Mouse (Mus musculus) monocyte, adult 2 months (primary cell): ENCODE measurements around the gene Barhl1.

Experiments
- DNase-seq, 2 experiments: peaks; one replicate each; pipeline ENCODE4 v3.0.0; 2022; ENCODE audit warnings: low spot score in 2 of 2, low read depth in 1 of 2

Gene Barhl1

DNA sequence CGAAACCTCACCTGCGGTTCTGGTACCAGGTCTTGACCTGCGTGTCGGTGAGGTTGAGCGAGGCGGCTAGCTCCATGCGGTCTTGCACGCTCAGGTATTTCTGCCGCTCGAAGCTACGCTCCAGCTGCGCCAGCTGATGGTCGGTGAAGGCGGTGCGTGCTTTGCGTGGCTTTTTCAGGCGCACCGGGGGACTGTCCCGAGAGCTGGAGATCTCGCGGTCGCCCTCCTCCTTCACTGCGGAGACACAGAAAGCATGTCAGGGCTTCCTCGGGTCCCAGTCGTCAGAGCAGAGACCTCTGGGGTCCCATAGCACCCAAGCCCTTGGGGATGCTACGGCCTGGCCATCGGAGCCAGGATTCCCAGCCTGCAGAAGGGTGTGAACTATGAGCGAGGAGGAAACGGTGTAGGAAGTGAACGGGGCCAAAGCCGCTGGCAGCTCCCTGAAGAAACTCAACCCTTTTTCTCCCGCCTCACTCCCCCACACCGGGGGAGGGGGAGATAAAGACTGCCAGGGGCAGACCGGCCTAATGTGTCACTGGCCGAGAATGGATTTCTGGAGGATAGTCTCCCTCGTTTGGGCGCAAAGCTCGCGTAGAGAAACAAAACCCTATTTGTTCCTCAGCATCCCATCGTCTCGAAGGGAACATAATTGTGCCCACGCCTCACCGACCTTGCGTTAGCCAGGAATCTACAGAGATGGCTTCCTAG lies 5.0 kb downstream of the Barhl1 start:
- no peak for DNase-seq

DNA sequence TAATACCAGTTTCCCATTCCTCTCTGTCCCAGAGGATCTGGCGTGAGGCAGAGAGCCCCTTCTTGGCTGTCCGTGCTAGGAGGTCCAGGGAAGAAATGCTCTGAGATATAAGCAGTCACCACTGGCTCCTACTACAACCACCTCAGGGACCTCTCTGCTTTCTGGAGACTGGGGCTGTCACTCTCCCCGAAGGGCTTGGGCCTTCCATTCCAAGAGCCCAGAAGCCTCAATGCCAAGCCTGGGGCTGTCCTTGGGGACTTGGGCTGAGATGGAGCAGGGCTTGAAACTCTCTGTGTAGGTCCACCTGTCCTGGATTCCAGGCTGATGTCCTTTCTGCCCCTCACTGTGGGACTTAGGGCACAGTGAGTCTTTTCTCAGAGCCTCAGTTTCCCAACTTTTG lies 5.6 kb downstream of the Barhl1 start:
- no peak for DNase-seq

DNA sequence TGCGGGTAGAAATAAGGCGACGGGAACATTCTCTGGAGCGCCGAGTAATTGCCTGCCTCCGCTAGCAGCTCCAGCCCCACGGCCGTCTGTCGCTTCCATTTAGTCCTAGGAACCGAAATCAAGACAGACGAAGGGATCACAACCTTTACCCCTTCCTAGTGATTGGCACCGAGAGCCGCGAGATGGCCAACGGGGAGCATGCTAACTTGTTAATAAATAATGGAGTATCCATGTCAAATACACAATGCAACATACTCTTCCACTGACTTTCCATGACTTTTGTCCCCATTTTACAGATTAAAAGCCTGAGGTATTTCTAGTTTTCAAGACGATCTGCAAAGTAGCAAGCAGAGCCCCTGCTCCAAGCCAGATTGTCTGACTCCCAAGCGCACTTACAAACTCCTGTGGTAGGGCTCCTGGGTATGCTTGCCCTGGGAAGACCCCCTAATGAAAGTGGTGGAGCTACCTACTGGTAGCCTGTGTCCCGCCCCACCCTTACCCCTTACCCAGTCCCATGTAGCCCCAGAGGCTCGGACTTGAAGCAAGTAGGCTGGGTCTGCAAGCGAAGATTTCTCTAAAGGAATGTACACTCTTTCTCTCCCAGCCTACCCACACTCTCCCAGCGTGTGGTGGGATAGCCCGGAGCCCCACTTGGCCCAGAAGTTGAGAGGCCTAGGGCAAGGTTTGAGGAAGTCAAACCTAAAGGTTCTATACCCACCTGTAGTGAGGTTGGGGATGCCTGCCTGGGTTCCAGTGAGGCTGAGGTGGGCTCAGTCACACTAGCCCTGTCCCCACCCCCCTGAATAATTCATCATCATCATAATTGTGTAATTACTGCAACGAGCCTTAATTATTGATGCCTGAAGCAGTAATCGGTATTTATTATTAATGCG lies 6.4 kb downstream of the Barhl1 start:
- no peak for DNase-seq

DNA sequence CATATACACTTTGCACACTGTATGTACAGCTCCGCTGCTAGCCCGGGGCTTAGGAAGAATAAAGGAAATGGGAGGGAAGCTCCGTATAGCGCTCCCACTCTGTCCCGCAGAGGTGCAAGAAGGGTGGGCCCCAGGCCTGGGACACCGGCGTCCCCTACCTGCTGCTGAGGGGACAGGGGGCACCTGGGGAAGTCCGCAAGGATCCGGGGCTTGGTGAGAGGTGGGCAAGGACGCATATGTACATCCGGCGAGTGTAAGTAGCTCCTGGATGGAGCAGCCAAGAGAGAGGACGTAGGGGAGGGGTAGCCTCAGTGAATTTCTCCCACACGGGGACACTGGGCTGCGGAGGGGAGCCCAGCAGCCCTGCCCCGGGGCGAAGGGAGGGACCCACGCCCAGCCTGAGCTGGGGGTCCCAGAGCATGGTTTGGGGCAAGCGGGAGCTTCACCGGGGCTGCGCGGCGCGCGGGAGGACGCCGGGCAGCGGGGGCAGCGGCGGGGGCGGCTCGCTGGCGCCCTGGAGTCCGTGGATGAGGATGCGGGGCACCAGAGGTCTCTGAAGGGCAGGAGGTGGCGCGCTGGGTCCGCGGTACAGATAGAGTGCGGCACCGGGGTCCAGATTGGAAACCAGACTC lies 7.2 kb downstream of the Barhl1 start:
- no peak for DNase-seq

DNA sequence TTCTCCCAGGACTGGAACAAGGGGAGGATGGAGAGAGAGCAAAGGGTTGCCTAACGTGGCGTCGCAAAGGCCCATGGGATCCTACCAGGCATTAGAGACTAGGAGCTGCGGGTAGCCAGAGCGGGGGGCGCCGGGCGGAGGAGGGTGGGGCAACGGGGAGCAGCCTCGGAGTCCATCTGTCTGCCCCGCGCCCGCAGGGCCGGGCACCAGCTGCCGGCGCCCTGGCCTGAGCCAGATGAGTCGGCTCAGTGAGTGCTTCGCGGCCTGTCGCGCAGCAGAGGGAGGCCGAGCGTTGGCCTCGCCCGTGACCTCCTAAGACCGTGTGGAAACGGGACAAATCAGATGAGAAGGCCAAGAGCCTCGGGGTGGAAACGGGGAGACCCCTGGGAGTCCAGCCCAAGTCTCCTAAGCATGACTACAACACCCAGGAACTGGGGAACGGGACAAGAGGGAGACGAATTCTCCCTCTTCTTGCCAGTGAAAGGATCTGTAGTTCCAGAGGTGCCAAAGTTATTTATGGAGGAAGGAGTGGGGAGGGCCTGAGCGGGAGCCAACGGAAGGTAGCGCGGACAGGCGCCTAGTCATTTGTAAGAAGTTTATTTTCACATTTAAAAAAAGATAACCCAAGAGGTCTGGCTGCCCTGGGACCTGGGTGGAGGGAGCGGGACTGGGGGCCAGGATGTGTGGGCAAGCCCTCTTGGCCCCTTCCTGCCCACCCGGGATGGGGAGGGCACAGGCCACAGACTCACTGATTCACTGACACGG lies 7.9 kb downstream of the Barhl1 start:
- no peak for DNase-seq

DNA sequence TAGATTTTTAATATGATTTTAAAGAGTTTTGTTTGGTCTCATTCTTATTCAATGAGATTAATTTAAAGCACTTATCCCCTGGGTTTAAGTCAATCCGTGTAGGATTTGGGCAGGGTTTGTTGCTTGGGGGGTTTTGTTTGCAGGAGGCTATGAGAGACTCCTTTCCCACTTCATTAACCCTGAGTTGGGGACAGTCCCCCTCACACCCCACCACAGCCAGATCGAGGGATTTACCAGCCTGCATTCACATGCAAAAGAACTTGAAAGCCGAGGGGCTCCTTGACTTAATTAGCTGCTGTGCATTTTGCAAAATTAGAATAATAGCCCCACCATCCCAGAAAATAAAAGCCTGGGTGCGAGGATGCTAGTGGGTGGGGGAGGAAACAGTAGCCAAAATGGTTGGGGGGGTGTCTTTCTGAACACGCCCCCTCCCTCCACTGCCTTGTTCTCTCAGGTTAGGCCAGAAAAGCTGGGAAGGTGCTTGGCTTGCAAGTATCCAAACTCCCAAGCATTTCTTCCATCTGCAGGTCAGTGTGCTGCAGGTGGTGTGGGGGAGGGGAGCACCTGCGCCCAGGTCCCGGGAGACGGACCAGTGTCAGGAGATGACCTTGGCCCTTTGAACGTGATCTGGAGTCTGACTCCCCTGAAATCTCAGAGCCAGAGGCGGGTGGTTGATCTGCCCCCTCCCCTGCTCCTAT lies 8.6 kb downstream of the Barhl1 start:
- no peak for DNase-seq

DNA sequence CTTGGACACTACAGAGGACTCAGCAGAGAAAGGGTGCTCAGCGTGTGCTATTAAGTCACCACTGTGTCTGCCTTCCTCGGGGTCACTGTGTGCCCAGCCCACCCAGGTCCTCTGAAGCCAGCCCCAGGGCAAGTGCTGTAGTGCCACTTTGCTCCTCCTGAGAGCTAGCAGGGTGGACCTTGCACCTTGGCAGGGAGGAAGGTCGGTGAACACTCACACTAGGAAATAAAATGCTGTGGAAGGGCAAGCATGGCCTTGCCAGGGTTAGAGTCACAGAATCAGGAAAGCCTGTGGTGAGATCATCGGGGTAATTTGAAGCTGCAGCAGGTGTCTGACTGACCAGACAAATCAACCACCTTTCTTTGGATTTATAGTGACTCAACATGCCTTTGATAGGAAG lies 10.9 kb downstream of the Barhl1 start:
- DNase-seq, result no peak

DNA sequence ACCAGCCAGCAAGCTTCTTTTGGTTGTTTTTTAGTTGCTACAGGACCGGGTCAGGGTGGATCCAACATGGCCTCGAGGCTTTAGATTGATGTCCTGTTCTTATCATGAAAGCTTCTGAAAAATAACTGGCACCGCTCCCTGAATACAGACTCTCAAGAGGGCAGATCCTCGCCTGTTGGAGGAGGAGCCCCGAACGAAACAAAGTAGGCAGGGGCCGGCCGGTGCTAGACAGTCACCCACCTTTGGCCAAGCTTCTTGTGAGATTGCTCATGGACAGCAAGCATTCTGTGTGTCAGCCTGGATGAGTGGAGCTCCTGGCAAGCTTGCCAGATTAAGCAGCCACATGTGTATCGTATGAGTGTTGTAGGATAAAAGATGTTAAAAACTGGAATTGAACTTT lies 11.7 kb downstream of the Barhl1 start:
- no peak for DNase-seq

DNA sequence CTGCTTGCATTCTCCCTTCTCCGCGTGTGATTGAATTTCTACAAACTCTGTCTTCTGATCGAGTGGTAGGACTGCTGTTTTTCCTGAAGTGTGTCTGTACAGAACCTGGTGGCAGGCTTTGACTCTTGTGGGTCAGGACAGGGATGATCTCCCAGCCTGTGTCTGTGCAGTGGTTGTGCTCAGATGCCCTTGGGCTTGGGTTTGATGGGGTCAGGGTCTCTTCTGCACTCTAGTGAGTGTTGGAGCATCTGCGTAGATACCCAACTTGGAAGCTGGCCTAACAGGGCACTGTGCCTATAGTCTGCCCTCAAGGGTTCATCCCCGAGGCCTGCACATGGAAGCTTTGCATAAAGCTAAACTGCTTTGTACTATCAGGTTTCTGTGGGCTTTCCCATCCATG lies 12.6 kb downstream of the Barhl1 start:
- DNase-seq, result no peak

DNA sequence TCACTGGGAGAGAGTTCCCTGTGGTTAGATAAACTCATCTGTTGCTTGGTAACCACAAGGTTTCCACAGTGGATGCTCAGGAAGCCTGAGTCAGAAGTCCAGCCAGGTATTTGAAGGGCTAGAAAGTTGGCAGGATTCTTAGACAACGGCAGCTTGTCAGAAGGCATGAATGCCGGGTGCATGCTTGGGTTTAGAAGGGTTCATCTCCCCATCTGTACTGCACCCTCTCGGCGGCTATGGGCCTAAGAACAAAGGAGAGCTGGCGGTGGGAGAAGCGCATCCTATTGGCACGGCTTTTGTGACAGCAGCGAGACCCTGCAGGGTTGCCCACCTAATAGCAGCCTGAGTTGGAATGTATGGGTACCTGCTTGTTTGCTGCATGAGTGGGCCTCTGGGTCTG lies 14.2 kb downstream of the Barhl1 start:
- DNase-seq, result no peak

DNA sequence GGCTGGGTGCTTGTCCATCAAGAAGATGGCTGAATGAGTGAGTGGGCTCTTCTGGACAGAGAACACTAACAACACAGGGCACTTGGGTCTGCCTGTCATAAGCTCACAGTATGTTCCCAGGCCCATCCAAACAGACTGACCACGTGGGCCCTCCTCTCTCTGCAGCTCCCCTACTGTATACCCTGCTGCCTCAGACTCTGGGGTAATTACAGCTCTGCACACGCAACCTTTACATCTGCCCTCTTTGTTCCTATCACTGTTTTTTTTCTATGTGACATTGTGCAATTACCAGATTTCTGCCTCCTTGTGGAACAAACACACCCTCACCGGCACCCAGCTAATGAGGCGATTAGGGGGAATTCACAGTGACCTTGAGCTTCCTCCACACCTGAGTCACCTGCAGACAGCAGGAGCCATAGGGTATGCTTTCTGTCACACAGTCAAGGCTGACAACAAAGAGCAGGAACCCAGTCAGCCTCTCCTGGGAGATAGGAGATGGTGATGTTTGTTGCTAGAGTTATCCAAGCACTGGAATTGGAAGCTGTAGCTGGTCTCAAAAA lies 19.0 kb downstream of the Barhl1 start:
- no peak for DNase-seq

DNA sequence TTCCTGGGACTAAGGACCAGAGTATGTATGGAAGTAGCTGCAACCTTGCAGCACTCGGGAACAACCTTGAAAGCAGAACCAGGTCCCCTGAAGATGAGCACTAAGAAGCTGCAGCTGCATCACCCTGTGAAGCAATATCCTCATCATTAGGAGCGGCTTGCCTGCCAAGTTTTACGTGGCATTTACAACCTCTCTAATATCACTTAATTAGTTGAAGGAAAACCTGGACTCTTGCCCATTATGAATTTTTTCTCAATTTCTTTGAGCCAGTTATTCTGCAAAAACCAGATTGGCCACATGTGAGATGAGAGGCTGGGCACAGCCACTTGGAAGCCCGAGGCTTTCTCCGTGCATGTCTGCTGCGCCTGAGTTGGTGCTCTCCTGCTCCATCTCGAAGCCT lies 20.6 kb downstream of the Barhl1 start:
- no peak for DNase-seq

DNA sequence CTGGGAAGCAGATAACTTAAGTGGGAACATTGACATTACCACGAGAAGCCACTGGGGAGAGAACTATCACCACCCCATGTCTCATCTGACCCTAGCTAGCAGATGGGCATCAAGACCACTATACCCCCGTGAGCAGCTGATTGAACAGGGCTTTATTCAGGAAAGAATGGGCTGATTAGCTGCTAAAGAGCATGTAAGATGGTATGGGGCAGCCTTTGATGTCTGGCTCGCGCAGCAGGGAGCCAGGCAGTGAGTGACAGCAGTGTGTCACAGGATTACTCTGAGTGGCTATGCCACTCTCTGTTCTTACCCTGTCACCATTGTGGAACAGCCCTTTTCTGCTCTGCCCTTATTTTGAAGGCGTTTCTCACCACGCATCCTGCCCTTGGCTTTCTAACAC lies 22.9 kb downstream of the Barhl1 start:
- DNase-seq, result no peak

DNA sequence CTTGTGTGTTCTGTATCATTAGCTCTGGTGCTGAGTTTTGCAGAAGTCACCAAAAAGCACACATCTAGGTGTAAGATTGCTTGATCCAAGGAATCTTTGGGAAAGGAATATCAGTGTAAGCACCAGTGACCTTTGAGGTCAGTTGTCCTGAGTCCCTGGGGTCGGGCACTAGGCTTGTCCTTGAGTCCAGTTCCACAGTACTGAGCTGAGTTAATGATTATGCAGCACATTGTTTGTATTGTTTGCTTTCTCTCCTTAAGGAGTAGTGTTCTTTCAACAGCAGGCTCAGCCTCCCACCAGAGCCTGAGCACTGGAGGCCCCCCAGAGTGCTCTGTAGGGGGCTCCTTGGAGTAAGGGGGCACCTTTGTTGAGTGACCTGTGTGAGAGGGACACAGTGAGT lies 23.7 kb downstream of the Barhl1 start:
- DNase-seq, result no peak

DNA sequence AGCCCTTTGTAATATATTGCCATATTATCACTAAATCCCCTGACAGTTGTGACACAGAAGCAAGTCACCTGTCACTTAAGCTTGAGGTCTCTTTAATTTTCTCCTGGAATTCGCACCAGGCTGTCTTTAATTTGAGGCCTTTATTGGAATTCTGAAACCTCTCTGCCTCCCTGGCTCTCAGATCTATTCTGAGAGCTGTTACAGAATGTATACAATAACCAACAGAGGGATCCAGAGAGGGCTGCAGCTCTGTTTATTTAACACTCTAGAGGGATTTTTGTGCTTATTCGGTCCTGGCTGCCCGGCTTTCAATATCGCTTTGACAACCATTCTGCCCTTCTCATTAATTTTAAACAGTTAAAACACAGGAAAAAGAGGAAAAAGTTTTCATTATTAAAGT lies 31.6 kb downstream of the Barhl1 start:
- no peak for DNase-seq

DNA sequence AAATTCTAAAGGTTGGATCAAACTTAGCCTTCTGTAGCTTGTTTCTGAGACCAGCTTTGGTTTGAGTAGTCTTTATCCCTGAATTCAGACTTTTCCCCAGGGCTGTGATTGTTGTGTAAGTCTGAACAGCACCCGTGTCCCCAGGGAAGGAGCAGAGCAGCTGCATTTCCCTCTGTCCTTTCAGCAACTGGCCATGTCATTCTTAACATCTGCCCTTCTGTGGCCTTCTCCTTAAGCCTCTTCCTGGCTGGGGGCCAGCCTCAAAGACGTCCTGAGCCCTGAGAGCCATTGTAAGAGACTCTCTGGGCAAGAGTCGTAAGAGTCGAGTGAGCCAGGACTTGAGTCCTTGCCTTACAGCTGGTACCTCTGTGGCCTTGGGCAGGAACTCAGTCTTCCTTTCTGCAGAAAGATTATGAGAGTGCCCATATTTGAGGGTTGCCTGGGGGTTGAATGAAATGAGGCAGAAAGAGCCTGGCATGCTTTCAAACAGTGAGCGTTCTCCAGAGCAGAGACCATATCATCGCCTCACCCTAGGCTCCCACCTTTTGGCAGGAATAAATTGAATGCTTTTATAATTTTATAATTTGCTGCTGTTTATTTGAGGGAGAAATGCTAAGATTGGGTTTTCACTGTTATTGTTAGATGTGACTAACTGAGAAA lies 33.5 kb downstream of the Barhl1 start:
- DNase-seq, result no peak

DNA sequence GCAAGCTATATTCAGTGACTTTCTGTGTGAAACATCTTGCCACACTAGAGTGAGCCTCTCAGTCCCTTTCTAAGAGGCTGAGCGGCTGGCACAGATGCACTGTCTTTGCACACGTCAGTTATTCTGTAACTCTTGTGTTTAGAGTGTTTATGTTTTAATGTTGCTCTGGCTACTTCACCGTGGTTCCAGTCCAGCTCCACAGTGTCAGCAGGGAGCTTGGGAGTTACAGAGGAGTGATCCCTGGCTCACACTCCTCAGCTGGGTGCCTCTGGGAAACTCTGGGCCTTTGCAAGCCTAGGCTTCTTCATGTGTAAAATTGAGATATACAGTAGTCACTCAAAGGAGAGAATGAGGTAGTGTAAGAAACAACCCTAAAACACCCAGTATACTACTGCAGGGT lies 34.4 kb downstream of the Barhl1 start:
- no peak for DNase-seq

DNA sequence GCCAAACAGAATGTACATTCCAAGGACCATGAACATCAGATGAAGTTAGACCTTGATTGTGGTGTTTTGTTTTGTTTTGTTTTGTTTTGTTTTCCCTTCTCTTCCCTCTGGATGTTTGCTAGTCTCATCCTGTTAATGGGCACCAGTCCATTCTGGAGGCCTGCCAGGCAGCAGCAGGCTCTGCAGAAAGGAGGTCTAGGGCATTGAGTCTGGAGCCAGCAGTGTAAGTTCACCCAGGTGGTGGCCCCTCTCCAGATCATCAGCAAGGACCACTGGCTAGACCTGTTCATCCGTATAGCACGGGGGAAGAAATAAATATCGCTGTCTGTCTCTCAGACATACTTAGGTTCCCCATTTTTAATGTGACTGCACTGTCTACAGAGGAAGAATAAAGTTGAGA lies 35.2 kb downstream of the Barhl1 start:
- DNase-seq, result no peak

DNA sequence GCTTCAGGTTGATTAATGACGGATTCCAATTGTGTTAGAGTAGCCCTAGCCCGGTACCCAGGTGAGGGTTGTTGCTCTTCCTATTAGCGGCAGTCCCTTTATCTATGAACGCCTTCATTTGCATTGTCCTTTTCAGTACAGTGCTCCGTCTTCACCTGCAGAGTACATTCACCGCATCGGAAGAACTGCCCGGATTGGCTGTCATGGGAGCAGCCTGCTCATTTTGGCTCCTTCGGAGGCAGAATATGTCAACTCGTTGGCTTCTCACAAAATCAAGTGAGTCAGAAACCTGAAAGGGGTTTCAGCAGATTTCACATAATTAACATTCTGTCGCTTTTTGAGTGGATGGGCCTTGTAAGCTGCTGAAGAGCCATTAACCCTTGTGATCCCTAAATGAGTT lies 40.9 kb downstream of the Barhl1 start:
- DNase-seq, result no peak

DNA sequence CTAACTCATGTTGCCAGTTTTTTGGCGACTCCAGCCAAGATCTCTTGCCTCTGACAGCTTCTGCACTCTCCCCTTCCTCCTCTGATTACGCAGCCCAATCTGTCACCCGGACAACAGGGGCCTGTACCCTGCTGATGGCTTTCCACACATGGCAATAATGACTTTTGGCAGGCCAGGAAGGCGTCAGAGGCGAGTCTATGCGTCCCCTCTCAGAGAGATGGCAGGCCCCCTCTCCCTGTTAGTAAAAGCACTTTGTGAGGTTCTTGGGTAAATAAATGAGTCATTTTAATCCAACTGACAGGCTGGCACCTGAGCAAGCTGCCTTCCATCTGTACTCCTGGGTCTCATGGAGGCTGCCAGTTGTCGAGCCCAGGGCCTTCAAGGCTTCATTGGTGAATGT lies 49.0 kb downstream of the Barhl1 start:
- no peak for DNase-seq
